In the genomic region with DNA sequence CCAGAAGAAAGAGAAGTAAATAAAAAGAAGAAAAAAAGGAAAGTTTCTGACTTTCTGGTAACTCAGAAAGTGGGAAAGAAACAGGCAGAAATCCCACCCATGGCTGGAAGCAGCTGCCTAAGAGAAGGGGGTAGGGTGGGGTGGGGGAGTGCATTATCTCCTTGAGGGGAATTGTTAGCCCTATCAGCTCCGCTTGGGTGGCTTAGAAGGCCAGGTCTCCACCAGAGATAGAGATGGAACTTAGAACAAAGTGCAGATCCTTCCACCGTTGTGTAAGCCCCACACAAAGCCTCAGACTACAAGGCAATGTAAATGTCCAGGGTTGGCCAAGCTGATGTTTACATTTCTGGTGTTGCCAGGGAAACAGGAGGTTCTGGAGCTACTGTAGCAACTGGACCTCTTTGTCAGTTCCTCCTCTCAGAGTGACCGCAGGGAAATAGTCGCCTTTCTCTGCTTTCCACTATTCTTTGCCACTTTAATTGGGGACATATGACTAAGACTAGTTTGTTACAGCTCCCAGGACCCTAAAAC, we compare ENCODE assay signal across 15 mouse cellular contexts. TPM values are rescaled to one million over a fixed set of nuclear protein-coding genes. Genes with fewer than 3 reads are reported as not detected.
A peak's percentile ranks its signal among the peaks of the same experiment; 100 is the strongest.
DNase-seq lines count a peak whose midpoint lies in the region; ATAC-seq and TF ChIP-seq lines count a peak whose summit lies in the region.
"Had no signal": no experiment of that assay in that cellular context is flagged by ENCODE, and none has a peak within 500 bp of the region (broad histone marks: within the 10 kb centered on the region; RNA-seq: fewer than 3 reads in every experiment).

No protein-coding gene starts in this region.

- no peaks in the 10 kb centered on the region for H3K27me3 ChIP-seq in ES-Bruce4 (ENCODE audit: control insufficient read depth, insufficient read depth, low read length, poor library complexity, severe bottlenecking)
- H3K27me3 ChIP-seq: limb, embryonic 13.5 days; midbrain, embryonic 12.5 days; neural tube, embryonic 13.5 days had no signal

- H3K9me3 ChIP-seq in ES-Bruce4 (replicated peaks; ENCODE audit: control insufficient read depth, insufficient read depth, low read length, poor library complexity, severe bottlenecking) = no peaks in the 10 kb centered on the region
- H3K9me3 ChIP-seq: heart, embryonic 12.5 days; limb, embryonic 13.5 days; midbrain, embryonic 12.5 days; neural tube, embryonic 13.5 days had no signal

- no peaks in the 10 kb centered on the region for H3K36me3 ChIP-seq in ES-Bruce4 (ENCODE audit: control insufficient read depth, insufficient read depth, low read length, poor library complexity, severe bottlenecking)
- H3K36me3 ChIP-seq: heart, embryonic 12.5 days; limb, embryonic 13.5 days; midbrain, embryonic 12.5 days; neural tube, embryonic 13.5 days had no signal

- peaks cover 6% of the 10 kb centered on the region for H3K4me1 ChIP-seq in ES-Bruce4 (ENCODE audit: control insufficient read depth, insufficient read depth, low read length)
- H3K4me1 ChIP-seq: limb, embryonic 13.5 days; midbrain, embryonic 12.5 days; neural tube, embryonic 13.5 days had no signal

- no peak for TF ChIP-seq POLR2A in ES-Bruce4 (IDR thresholded peaks at IDR 0.05; ENCODE audit: insufficient read depth, low read length)

- DNase-seq in lung, adult 18-20 months = peak; percentile 41 to 52
- no peak for DNase-seq in lung, postnatal 4 days
- peak; percentile 43 for DNase-seq in fibroblast of lung, adult 2 months (ENCODE audit: low read depth)
- no peak for DNase-seq in frontal cortex, postnatal 25 days (ENCODE audit: low spot score in 2 of 2)
- DNase-seq in urinary bladder, adult 18-20 months (ENCODE audit: low spot score in 2 of 2) = no peak
- DNase-seq: cerebellum, adult 11 months; kidney, postnatal 25 days; thymus, adult 18-20 months had no signal

- H3K4me3 ChIP-seq in ES-Bruce4 (ENCODE audit: low read depth, low read length) = no peak overlapping the region
- H3K4me3 ChIP-seq: heart, embryonic 12.5 days; limb, embryonic 13.5 days; midbrain, embryonic 12.5 days; neural tube, embryonic 13.5 days had no signal

- ATAC-seq in megakaryocyte progenitor cell, adult 5-6 weeks (replicated peaks; ENCODE audit: poor library complexity) = 0 out of 2 replicates have a peak, but pooled peaks have one; percentile 17
- ATAC-seq: inflammation-experienced regulatory T-cells, adult 6 months had no signal

- TF ChIP-seq EP300 in ES-Bruce4 (IDR thresholded peaks at IDR 0.05; ENCODE audit: insufficient read depth, low read depth, low read length) = 0 out of 2 replicates have a peak, but pooled peaks have one; percentile 6

- H3K27ac ChIP-seq in ES-Bruce4 (ENCODE audit: insufficient read depth, low read length) = peak overlapping the region; percentile 71
- H3K27ac ChIP-seq: limb, embryonic 13.5 days; midbrain, embryonic 12.5 days; neural tube, embryonic 13.5 days had no signal

- TF ChIP-seq CTCF in ES-Bruce4 (IDR thresholded peaks at IDR 0.05; ENCODE audit: low read depth, low read length) = no peak

- H3K9ac ChIP-seq in ES-Bruce4 (ENCODE audit: low read depth, poor library complexity, severe bottlenecking) = no peak overlapping the region
- H3K9ac ChIP-seq: heart, embryonic 12.5 days; limb, embryonic 13.5 days; midbrain, embryonic 12.5 days; neural tube, embryonic 13.5 days had no signal

RNA-seq across cellular contexts. Expression of a gene that starts 9.5 kb away (rescaled TPM):
- 188 and 200 TPM in 2 replicates for polyA plus RNA-seq in ES-Bruce4 (2011; ENCODE audit: insufficient read depth, insufficient read length, low read depth, missing spikeins)
- total RNA-seq in megakaryocyte progenitor cell, adult 5-6 weeks (2015) = 46.8 and 57.3 TPM in 2 replicates
- total RNA-seq in megakaryocyte progenitor cell, adult 5-6 weeks (2017) = 26.2 and 32.7 TPM in 2 replicates

RNA-seq across cellular contexts. Expression of a gene that starts 32.7 kb away (rescaled TPM):
- polyA plus RNA-seq in ES-Bruce4 (2011; ENCODE audit: insufficient read depth, insufficient read length, low read depth, missing spikeins) = 97.9 and 113 TPM in 2 replicates
- total RNA-seq in megakaryocyte progenitor cell, adult 5-6 weeks (2015) = 39.8 and 42.4 TPM in 2 replicates
- total RNA-seq in megakaryocyte progenitor cell, adult 5-6 weeks (2017) = 83.3 and 100 TPM in 2 replicates

RNA-seq across cellular contexts. Expression of a gene that starts 59.3 kb away (rescaled TPM):
- polyA plus RNA-seq in ES-Bruce4 (2011; ENCODE audit: insufficient read depth, insufficient read length, low read depth, missing spikeins) = 90.8 and 102 TPM in 2 replicates
- 47.7 and 50.9 TPM in 2 replicates for total RNA-seq in megakaryocyte progenitor cell, adult 5-6 weeks (2015)
- total RNA-seq in megakaryocyte progenitor cell, adult 5-6 weeks (2017) = 56.3 and 69.6 TPM in 2 replicates

Comparison
In these comparisons a context has a peak if more than half of its experiments do, and no peak if none do; other contexts are left out.
1. DNase-seq: peak in lung, adult 18-20 months (2 of 2) and fibroblast of lung, adult 2 months (single experiment); none in lung, postnatal 4 days (0 of 2), frontal cortex, postnatal 25 days (0 of 2) and urinary bladder, adult 18-20 months (0 of 2).